Mouse (Mus musculus) inflammation-experienced regulatory T-cells, adult 16 weeks (primary cell): ENCODE measurements around the gene Gm10715. TPM values are rescaled to one million over a fixed set of nuclear protein-coding genes. Genes with fewer than 3 reads are reported as not detected.

Experiments used
- polyA plus RNA-seq: library from polyadenylated mRNA; unstranded; fragments of 100-300 nt; shearing (Covaris generic); gene quantifications from one replicate; pipeline ENCODE4 v1.2.1, GENCODE M21; 2017

Gm10715 gene
- polyA plus RNA-seq = not detected

DNA sequence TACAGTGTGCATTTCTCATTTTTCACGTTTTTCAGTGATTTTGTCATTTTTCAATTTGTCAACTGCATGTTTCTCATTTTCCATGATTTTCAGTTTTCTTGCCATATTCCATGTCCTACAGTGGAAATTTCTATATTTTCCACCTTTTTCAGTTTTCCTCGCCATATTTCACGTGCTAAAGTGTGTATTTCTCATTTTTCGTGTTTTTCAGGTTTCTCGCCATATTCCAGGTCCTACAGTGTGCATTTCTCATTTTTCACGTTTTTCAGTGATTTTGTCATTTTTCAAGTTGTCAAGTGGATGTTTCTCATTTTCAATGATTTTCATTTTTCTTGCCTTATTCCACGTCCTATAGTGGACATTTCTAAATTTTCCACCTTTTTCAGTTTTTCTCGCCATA lies at the start of gene Gm10715:
TSS of gene Gm10715 (plus strand) at position 301 of the 400 bp plus-strand sequence.

DNA sequence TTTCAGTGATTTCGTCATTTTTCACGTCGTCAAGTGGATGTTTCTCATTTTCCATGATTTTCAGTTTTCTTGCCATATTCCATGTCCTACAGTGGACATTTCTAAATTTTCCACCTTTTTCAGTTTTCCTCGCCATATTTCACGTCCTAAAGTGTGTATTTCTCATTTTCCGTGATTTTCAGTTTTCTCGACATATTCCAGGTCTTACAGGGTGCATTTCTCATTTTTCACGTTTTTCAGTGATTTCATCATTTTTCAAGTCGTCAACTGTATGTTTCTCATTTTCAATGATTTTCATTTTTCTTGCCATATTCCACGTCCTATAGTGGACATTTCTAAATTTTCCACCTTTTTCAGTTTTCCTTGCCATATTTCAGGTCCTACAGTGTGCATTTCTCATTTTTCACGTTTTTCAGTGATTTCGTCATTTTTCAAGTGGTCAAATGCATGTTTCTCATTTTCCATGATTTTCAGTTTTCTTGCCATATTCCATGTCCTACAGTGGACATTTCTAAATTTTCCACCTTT lies 36.2 kb upstream of the Gm10715 start, which contains the start of gene Gm10722:
TSS of gene Gm10722 (plus strand) at position 478 of the 528 bp plus-strand sequence.

DNA sequence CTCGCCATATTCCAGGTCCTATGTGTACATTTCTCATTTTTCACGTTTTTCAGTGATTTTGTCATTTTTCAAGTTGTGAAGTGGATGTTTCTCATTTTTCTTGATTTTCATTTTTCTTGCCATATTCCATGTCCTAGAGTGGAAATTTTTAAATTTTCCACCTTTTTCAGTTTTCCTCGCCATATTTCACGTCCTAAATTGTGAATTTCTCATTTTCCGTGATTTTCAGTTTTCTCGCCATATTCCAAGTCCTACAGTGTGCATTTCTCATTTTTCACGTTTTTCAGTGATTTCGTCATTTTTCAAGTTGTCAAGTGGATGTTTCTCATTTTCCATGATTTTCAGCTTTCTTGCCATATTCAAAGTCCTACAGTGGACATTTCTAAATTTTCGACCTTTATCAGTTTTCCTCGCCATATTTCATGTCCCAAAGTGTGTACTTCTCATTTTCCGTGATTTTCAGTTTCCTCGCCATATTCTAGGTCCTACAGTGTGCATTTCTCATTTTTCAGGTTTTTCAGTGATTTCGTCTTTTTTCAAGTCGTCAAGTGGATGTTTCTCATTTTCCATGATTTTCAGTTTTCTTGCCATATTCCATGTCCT lies 33.8 kb upstream of the Gm10715 start, which contains the start of gene Gm11168:
TSS of gene Gm11168 (plus strand) at position 553 of the 603 bp plus-strand sequence.

DNA sequence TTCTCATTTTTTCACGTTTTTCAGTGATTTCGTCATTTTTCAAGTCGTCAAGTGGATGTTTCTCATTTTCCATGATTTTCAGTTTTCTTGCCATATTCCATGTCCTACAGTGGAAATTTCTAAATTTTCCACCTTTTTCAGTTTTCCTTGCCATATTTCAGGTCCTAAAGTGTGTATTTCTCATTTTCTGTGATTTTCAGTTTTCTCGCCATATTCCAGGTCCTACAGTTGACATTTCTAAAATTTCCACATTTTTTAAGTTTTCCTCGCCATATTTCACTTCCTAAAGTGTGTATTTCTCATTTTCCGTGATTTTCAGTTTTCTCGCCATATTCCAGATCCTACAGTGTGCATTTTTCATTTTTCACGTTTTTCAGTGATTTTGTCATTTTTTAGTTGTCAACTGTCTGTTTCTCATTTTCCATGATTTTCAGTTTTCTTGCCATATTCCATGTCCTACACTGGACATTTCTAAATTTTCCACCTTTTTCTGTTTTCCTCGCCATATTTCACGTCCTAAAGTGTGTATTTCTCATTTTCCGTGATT lies 23.9 kb upstream of the Gm10715 start, which contains the start of gene Gm10721:
TSS of gene Gm10721 (plus strand) at position 408 of the 547 bp plus-strand sequence.

DNA sequence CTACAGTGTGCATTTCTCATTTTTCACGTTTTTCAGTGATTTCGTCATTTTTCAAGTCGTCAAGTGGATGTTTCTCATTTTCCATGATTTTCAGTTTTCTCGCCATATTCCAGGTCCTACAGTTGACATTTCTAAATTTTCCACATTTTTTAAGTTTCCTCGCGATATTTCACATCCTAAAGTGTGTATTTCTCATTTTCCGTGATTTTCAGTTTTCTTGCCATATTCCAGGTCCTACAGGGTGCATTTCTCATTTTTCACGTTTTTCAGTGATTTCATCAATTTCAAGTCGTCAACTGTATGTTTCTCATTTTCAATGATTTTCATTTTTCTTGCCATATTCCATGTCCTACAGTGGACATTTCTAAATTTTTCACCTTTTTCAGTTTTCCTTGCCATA lies 21.3 kb upstream of the Gm10715 start, which contains the start of gene Gm10720:
TSS of gene Gm10720 (plus strand) at position 301 of the 400 bp plus-strand sequence.

DNA sequence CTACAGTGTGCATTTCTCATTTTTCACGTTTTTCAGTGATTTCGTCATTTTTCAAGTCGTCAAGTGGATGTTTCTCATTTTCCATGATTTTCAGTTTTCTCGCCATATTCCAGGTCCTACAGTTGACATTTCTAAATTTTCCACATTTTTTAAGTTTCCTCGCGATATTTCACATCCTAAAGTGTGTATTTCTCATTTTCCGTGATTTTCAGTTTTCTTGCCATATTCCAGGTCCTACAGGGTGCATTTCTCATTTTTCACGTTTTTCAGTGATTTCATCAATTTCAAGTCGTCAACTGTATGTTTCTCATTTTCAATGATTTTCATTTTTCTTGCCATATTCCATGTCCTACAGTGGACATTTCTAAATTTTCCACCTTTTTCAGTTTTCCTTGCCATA lies 19.6 kb upstream of the Gm10715 start, which contains the start of gene Gm10719:
TSS of gene Gm10719 (plus strand) at position 301 of the 400 bp plus-strand sequence.

DNA sequence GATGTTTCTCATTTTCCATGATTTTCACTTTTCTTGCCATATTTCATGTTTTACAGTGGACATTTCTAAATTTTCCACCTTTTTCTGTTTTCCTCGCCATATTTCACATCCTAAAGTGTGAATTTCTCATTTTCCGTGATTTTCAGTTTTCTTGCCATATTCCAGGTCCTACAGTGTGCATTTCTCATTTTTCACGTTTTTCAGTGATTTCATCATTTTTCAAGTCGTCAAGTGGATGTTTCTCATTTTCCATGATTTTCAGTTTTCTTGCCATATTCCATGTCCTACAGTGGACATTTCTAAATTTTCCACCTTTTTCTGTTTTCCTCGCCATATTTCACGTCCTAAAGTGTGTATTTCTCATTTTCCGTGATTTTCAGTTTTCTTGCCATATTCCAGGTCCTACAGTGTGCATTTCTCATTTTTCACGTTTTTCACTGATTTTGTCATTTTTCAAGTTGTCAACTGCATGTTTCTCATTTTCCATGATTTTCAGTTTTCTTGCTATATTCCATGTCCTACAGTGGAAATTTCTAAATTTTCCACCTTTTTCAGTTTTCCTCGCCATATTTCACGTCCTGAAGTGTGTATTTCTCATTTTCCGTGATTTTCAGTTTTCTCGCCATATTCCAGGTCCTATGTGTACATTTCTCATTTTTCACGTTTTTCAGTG lies 13.2 kb upstream of the Gm10715 start, which contains the start of gene Gm10718:
TSS of gene Gm10718 (plus strand) at position 236 of the 673 bp plus-strand sequence.

DNA sequence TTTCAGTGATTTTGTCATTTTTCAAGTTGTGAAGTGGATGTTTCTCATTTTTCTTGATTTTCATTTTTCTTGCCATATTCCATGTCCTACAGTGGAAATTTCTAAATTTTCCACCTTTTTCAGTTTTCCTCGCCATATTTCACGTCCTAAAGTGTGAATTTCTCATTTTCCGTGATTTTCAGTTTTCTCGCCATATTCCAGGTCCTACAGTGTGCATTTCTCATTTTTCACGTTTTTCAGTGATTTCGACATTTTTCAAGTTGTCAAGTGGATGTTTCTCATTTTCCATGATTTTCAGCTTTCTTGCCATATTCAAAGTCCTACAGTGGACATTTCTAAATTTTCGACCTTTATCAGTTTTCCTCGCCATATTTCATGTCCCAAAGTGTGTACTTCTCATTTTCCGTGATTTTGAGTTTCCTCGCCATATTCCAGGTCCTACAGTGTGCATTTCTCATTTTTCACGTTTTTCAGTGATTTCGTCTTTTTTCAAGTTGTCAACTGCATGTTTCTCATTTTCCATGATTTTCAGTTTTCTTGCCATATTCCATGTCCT lies 11.7 kb upstream of the Gm10715 start, which contains the start of gene Gm10717:
TSS of gene Gm10717 (plus strand) at position 506 of the 556 bp plus-strand sequence.

DNA sequence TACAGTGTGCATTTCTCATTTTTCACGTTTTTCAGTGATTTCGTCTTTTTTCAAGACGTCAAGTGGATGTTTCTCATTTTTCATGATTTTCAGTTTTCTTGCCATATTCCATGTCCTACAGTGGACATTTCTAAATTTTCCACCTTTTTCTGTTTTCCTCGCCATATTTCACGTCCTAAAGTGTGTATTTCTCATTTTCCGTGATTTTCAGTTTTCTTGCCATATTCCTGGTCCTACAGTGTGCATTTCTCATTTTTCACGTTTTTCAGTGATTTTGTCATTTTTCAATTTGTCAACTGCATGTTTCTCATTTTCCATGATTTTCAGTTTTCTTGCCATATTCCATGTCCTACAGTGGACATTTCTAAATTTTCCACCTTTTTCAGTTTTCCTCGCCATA lies 2.4 kb upstream of the Gm10715 start, which contains the start of gene Gm17535:
TSS of gene Gm17535 (plus strand) at position 301 of the 400 bp plus-strand sequence.

Other genes starting within 250 kb of the Gm10715 start
- 0.57 TPM for gene Gm10722, start 36.0 kb upstream of the Gm10715 start, polyA plus RNA-seq
- 4.0 TPM for gene Gm11168, start 33.5 kb upstream of the Gm10715 start, polyA plus RNA-seq
- not detected for gene Gm10721, start 23.7 kb upstream of the Gm10715 start, polyA plus RNA-seq
- 0.63 TPM for gene Gm10720, start 21.2 kb upstream of the Gm10715 start, polyA plus RNA-seq
- gene Gm10719, start 19.5 kb upstream of the Gm10715 start, polyA plus RNA-seq = 3.4 TPM
- 2.9 TPM for gene Gm10718, start 13.3 kb upstream of the Gm10715 start, polyA plus RNA-seq
- gene Gm10717, start 11.5 kb upstream of the Gm10715 start, polyA plus RNA-seq = 7.5 TPM
- gene Gm17535, start 2.3 kb upstream of the Gm10715 start, polyA plus RNA-seq = 1.3 TPM